Mouse (Mus musculus): Measurements from ENCODE around the gene Gm20388. TPM values are rescaled to one million over a fixed set of nuclear protein-coding genes. Genes with fewer than 3 reads are reported as not detected.

The Gm20388 gene
- polyA plus RNA-seq, 1 experiment from 2014 or later = not detected

- Histone ChIP-seq H3K27ac (ENCODE audit: low read depth, low read length) (no peak overlapping the region), H3K27me3 (ENCODE audit: control insufficient read depth, insufficient read depth, low read length) (peaks cover 12% of the 10 kb centered on the region; the same call in 1 of the 2 replicates), H3K4me2 (replicated peaks; ENCODE audit: low read depth, low read length) (no peak overlapping the region), H3K9me3 (ENCODE audit: control insufficient read depth, low read length) (no peaks in the 10 kb centered on the region), H3K4me1 (ENCODE audit: control insufficient read depth, insufficient read depth, low read length) (no peaks in the 10 kb centered on the region), H3K36me3 (ENCODE audit: control insufficient read depth, insufficient read depth, low read length) (no peaks in the 10 kb centered on the region), H3K4me3 (ENCODE audit: low read length) (no peak overlapping the region), H3K9ac (ENCODE audit: low read depth, low read length) (no peak overlapping the region)
- ATAC-seq (ENCODE audit: low FRiP score, low TSS enrichment) = no peak
- WGBS = 59% methylated on average over 6 of the region's 6 CpGs
Measured at GRCm38 (mm10) chr8:122749333-122749958, 2838.8 kb downstream of the Gm20388 start.

GRCm38 (mm10) chr8:122751342-122751741 is 2840.7 kb downstream of the Gm20388 start:
- Histone ChIP-seq H3K27me3 (ENCODE audit: control insufficient read depth, insufficient read depth, low read length) (0 out of 2 replicates have a peak, but pooled peaks cover 2% of the 10 kb centered on the region), H3K36me3 (ENCODE audit: control insufficient read depth, insufficient read depth, low read length) (no peaks in the 10 kb centered on the region), H3K4me1 (ENCODE audit: control insufficient read depth, insufficient read depth, low read length) (no peaks in the 10 kb centered on the region), H3K9me3 (ENCODE audit: control insufficient read depth, low read length) (no peaks in the 10 kb centered on the region), H3K27ac (ENCODE audit: low read depth, low read length) (no peak overlapping the region), H3K4me3 (ENCODE audit: low read length) (no peak overlapping the region), H3K4me2 (replicated peaks; ENCODE audit: low read depth, low read length) (no peak overlapping the region), H3K9ac (ENCODE audit: low read depth, low read length) (no peak overlapping the region)
- 79% methylated on average over 5 of the region's 5 CpGs for WGBS
- ATAC-seq (ENCODE audit: low FRiP score, low TSS enrichment) = no peak

- ATAC-seq (ENCODE audit: low FRiP score, low TSS enrichment) = no peak
- no peaks in the 10 kb centered on the region for H3K4me1 ChIP-seq (ENCODE audit: control insufficient read depth, insufficient read depth, low read length)
- H3K9ac ChIP-seq (ENCODE audit: low read depth, low read length) = no peak overlapping the region
- 84% methylated on average over 26 of the region's 29 CpGs for WGBS
- H3K4me2 ChIP-seq (replicated peaks; ENCODE audit: low read depth, low read length) = no peak overlapping the region
- no peak overlapping the region for H3K4me3 ChIP-seq (ENCODE audit: low read length)
- H3K27ac ChIP-seq (ENCODE audit: low read depth, low read length) = no peak overlapping the region
- H3K27me3 ChIP-seq (ENCODE audit: control insufficient read depth, insufficient read depth, low read length) = no peaks in the 10 kb centered on the region
- no peaks in the 10 kb centered on the region for H3K9me3 ChIP-seq (ENCODE audit: control insufficient read depth, low read length)
- no peaks in the 10 kb centered on the region for H3K36me3 ChIP-seq (ENCODE audit: control insufficient read depth, insufficient read depth, low read length)
Measured at GRCm38 (mm10) chr8:122752111-122752721, 2841.6 kb downstream of the Gm20388 start.

GRCm38 (mm10) chr8:122758597-122758996 is 2848.0 kb downstream of the Gm20388 start:
- no peaks in the 10 kb centered on the region for H3K27me3 ChIP-seq (ENCODE audit: control insufficient read depth, insufficient read depth, low read length)
- H3K4me2 ChIP-seq (replicated peaks; ENCODE audit: low read depth, low read length) = no peak overlapping the region
- H3K4me3 ChIP-seq (ENCODE audit: low read length) = no peak overlapping the region
- H3K27ac ChIP-seq (ENCODE audit: low read depth, low read length) = no peak overlapping the region
- no peak overlapping the region for H3K9ac ChIP-seq (ENCODE audit: low read depth, low read length)
- no peak for ATAC-seq (ENCODE audit: low FRiP score, low TSS enrichment)
- no peaks in the 10 kb centered on the region for H3K36me3 ChIP-seq (ENCODE audit: control insufficient read depth, insufficient read depth, low read length)
- no peaks in the 10 kb centered on the region for H3K9me3 ChIP-seq (ENCODE audit: control insufficient read depth, low read length)
- H3K4me1 ChIP-seq (ENCODE audit: control insufficient read depth, insufficient read depth, low read length) = no peaks in the 10 kb centered on the region

GRCm38 (mm10) chr8:122760116-122760515 is 2849.5 kb downstream of the Gm20388 start:
- no peak overlapping the region for H3K4me3 ChIP-seq (ENCODE audit: low read length)
- no peaks in the 10 kb centered on the region for H3K27me3 ChIP-seq (ENCODE audit: control insufficient read depth, insufficient read depth, low read length)
- H3K9ac ChIP-seq (ENCODE audit: low read depth, low read length) = no peak overlapping the region
- no peaks in the 10 kb centered on the region for H3K4me1 ChIP-seq (ENCODE audit: control insufficient read depth, insufficient read depth, low read length)
- H3K9me3 ChIP-seq (ENCODE audit: control insufficient read depth, low read length) = no peaks in the 10 kb centered on the region
- ATAC-seq (ENCODE audit: low FRiP score, low TSS enrichment) = no peak
- H3K4me2 ChIP-seq (replicated peaks; ENCODE audit: low read depth, low read length) = no peak overlapping the region
- no peak overlapping the region for H3K27ac ChIP-seq (ENCODE audit: low read depth, low read length)
- 75% methylated on average over 7 of the region's 7 CpGs for WGBS
- H3K36me3 ChIP-seq (ENCODE audit: control insufficient read depth, insufficient read depth, low read length) = no peaks in the 10 kb centered on the region

GRCm38 (mm10) chr8:122761109-122761508 is 2850.5 kb downstream of the Gm20388 start:
- Histone ChIP-seq H3K9me3 (ENCODE audit: control insufficient read depth, low read length) (no peaks in the 10 kb centered on the region), H3K9ac (ENCODE audit: low read depth, low read length) (no peak overlapping the region), H3K4me1 (ENCODE audit: control insufficient read depth, insufficient read depth, low read length) (no peaks in the 10 kb centered on the region), H3K27ac (ENCODE audit: low read depth, low read length) (no peak overlapping the region), H3K4me3 (ENCODE audit: low read length) (no peak overlapping the region), H3K4me2 (replicated peaks; ENCODE audit: low read depth, low read length) (no peak overlapping the region), H3K36me3 (ENCODE audit: control insufficient read depth, insufficient read depth, low read length) (no peaks in the 10 kb centered on the region), H3K27me3 (ENCODE audit: control insufficient read depth, insufficient read depth, low read length) (no peaks in the 10 kb centered on the region)
- no peak for ATAC-seq (ENCODE audit: low FRiP score, low TSS enrichment)
- 61% methylated on average over 6 of the region's 6 CpGs for WGBS

- no peaks in the 10 kb centered on the region for H3K27me3 ChIP-seq (ENCODE audit: control insufficient read depth, insufficient read depth, low read length)
- WGBS = 65% methylated on average over 12 of the region's 12 CpGs
- no peak overlapping the region for H3K9ac ChIP-seq (ENCODE audit: low read depth, low read length)
- no peaks in the 10 kb centered on the region for H3K4me1 ChIP-seq (ENCODE audit: control insufficient read depth, insufficient read depth, low read length)
- ATAC-seq (ENCODE audit: low FRiP score, low TSS enrichment) = no peak
- H3K4me3 ChIP-seq (ENCODE audit: low read length) = no peak overlapping the region
- no peak overlapping the region for H3K4me2 ChIP-seq (replicated peaks; ENCODE audit: low read depth, low read length)
- no peak overlapping the region for H3K27ac ChIP-seq (ENCODE audit: low read depth, low read length)
- H3K9me3 ChIP-seq (ENCODE audit: control insufficient read depth, low read length) = no peaks in the 10 kb centered on the region
- no peaks in the 10 kb centered on the region for H3K36me3 ChIP-seq (ENCODE audit: control insufficient read depth, insufficient read depth, low read length)
Measured at GRCm38 (mm10) chr8:122762731-122763266, 2852.2 kb downstream of the Gm20388 start.

GRCm38 (mm10) chr8:122763267-122763738 is 2852.7 kb downstream of the Gm20388 start:
- no peak overlapping the region for H3K9ac ChIP-seq (ENCODE audit: low read depth, low read length)
- no peak for ATAC-seq (ENCODE audit: low FRiP score, low TSS enrichment)
- H3K36me3 ChIP-seq (ENCODE audit: control insufficient read depth, insufficient read depth, low read length) = no peaks in the 10 kb centered on the region
- no peaks in the 10 kb centered on the region for H3K9me3 ChIP-seq (ENCODE audit: control insufficient read depth, low read length)
- H3K27me3 ChIP-seq (ENCODE audit: control insufficient read depth, insufficient read depth, low read length) = no peaks in the 10 kb centered on the region
- H3K4me2 ChIP-seq (replicated peaks; ENCODE audit: low read depth, low read length) = no peak overlapping the region
- H3K4me1 ChIP-seq (ENCODE audit: control insufficient read depth, insufficient read depth, low read length) = no peaks in the 10 kb centered on the region
- WGBS = 78% methylated on average over 14 of the region's 14 CpGs
- no peak overlapping the region for H3K4me3 ChIP-seq (ENCODE audit: low read length)
- no peak overlapping the region for H3K27ac ChIP-seq (ENCODE audit: low read depth, low read length)

- H3K9me3 ChIP-seq (ENCODE audit: control insufficient read depth, low read length) = no peaks in the 10 kb centered on the region
- H3K27ac ChIP-seq (ENCODE audit: low read depth, low read length) = no peak overlapping the region
- no peak overlapping the region for H3K4me2 ChIP-seq (replicated peaks; ENCODE audit: low read depth, low read length)
- no peak overlapping the region for H3K9ac ChIP-seq (ENCODE audit: low read depth, low read length)
- WGBS = 86% methylated on average over 7 of the region's 7 CpGs
- ATAC-seq (ENCODE audit: low FRiP score, low TSS enrichment) = no peak
- H3K4me1 ChIP-seq (ENCODE audit: control insufficient read depth, insufficient read depth, low read length) = no peaks in the 10 kb centered on the region
- no peaks in the 10 kb centered on the region for H3K36me3 ChIP-seq (ENCODE audit: control insufficient read depth, insufficient read depth, low read length)
- no peaks in the 10 kb centered on the region for H3K27me3 ChIP-seq (ENCODE audit: control insufficient read depth, insufficient read depth, low read length)
- no peak overlapping the region for H3K4me3 ChIP-seq (ENCODE audit: low read length)
Measured at GRCm38 (mm10) chr8:122764790-122765474, 2854.3 kb downstream of the Gm20388 start.
